Mouse (Mus musculus): ENCODE measurements at regions not wholly inside any gene's neighbourhood (a gene's known extent, or its start where the extent isn't known, plus 50 kb on each side); places are given as distances from the start of the nearest gene placed in this dataset.

GRCm38 (mm10) chr3:130894168-130894814 is 164.1 kb upstream of the Rpl34 start:
- in situ Hi-C loops (cut with MboI; ENCODE audit: unreplicated experiment in 2 of 2): loop anchor here (5.0 to 25.0 kb wide), 3 partner anchors 121 to 807 kb away; no protein-coding TSS in a partner anchor

- in situ Hi-C loops (cut with MboI; ENCODE audit: unreplicated experiment in 2 of 2): loop anchor here (5.0 to 25.0 kb wide), 3 partner anchors 123 to 804 kb away; no protein-coding TSS in a partner anchor
These were observed 161.1 kb upstream of the Rpl34 start for GRCm38 (mm10) chr3:130891310-130891709.

GRCm38 (mm10) chr3:130888587-130888986 is 158.4 kb upstream of the Rpl34 start:
- in situ Hi-C loops (cut with MboI; ENCODE audit: unreplicated experiment in 2 of 2): loop anchor here (5.0 to 25.0 kb wide), 6 partner anchors 64 to 801 kb away; no protein-coding TSS in a partner anchor

GRCm38 (mm10) chr3:130887540-130888312 is 157.5 kb upstream of the Rpl34 start:
- in situ Hi-C loops (cut with MboI; ENCODE audit: unreplicated experiment in 2 of 2): loop anchor here (5.0 to 25.0 kb wide), 6 partner anchors 63 to 800 kb away; no protein-coding TSS in a partner anchor

GRCm38 (mm10) chr3:130885974-130886373 is 155.8 kb upstream of the Rpl34 start:
- in situ Hi-C loops (cut with MboI; ENCODE audit: unreplicated experiment in 2 of 2): loop anchor here (5.0 to 25.0 kb wide), 6 partner anchors 61 to 799 kb away; no protein-coding TSS in a partner anchor

GRCm38 (mm10) chr3:130884393-130884792 is 154.2 kb upstream of the Rpl34 start:
- in situ Hi-C loops (cut with MboI; ENCODE audit: unreplicated experiment in 2 of 2): loop anchor here (10.0 to 25.0 kb wide), 3 partner anchors 60 to 797 kb away; no protein-coding TSS in a partner anchor

- in situ Hi-C loops (cut with MboI; ENCODE audit: unreplicated experiment in 2 of 2): loop anchor here (10.0 to 25.0 kb wide), 3 partner anchors 59 to 797 kb away; no protein-coding TSS in a partner anchor
These were observed 153.7 kb upstream of the Rpl34 start for GRCm38 (mm10) chr3:130883928-130884327.

- in situ Hi-C loops (cut with MboI; ENCODE audit: unreplicated experiment in 2 of 2): loop anchor here (10.0 to 25.0 kb wide), 3 partner anchors 59 to 796 kb away; no protein-coding TSS in a partner anchor
These were observed 153.1 kb upstream of the Rpl34 start for GRCm38 (mm10) chr3:130883319-130883718.

GRCm38 (mm10) chr3:130880482-130880881 is 150.3 kb upstream of the Rpl34 start:
- in situ Hi-C loops (cut with MboI; ENCODE audit: unreplicated experiment in 2 of 2): loop anchor here (10.0 to 25.0 kb wide), 3 partner anchors 56 to 793 kb away; no protein-coding TSS in a partner anchor

GRCm38 (mm10) chr3:130879463-130879862 is 149.3 kb upstream of the Rpl34 start:
- in situ Hi-C loops (cut with MboI; ENCODE audit: unreplicated experiment in 2 of 2): loop anchor here in 1 of 2 experiments (25.0 kb wide), 1 partner anchor 792 kb away; no protein-coding TSS in a partner anchor

GRCm38 (mm10) chr3:130878834-130879233 is 148.6 kb upstream of the Rpl34 start:
- in situ Hi-C loops (cut with MboI; ENCODE audit: unreplicated experiment in 2 of 2): loop anchor here in 1 of 2 experiments (25.0 kb wide), 1 partner anchor 792 kb away; no protein-coding TSS in a partner anchor

GRCm38 (mm10) chr3:130877981-130878380 is 147.8 kb upstream of the Rpl34 start:
- in situ Hi-C loops (cut with MboI; ENCODE audit: unreplicated experiment in 2 of 2): loop anchor here in 1 of 2 experiments (25.0 kb wide), 1 partner anchor 791 kb away; no protein-coding TSS in a partner anchor

- in situ Hi-C loops (cut with MboI; ENCODE audit: unreplicated experiment in 2 of 2): no loop called here
These were observed 143.5 kb upstream of the Rpl34 start for GRCm38 (mm10) chr3:130873745-130874144.

GRCm38 (mm10) chr3:130866952-130867632 is 136.9 kb upstream of the Rpl34 start:
- in situ Hi-C loops (cut with MboI; ENCODE audit: unreplicated experiment in 2 of 2): loop anchor here in 1 of 2 experiments (5.0 kb wide), 1 partner anchor 35 kb away; no protein-coding TSS in a partner anchor

GRCm38 (mm10) chr3:130864783-130865182 is 134.6 kb upstream of the Rpl34 start:
- in situ Hi-C loops (cut with MboI; ENCODE audit: unreplicated experiment in 2 of 2): loop anchor here in 1 of 2 experiments (5.0 kb wide), 1 partner anchor 32 kb away; no protein-coding TSS in a partner anchor

- in situ Hi-C loops (cut with MboI; ENCODE audit: unreplicated experiment in 2 of 2): no loop called here
These were observed 133.2 kb upstream of the Rpl34 start for GRCm38 (mm10) chr3:130863376-130863775.

- in situ Hi-C loops (cut with MboI; ENCODE audit: unreplicated experiment in 2 of 2): no loop called here
These were observed 130.1 kb upstream of the Rpl34 start for GRCm38 (mm10) chr3:130860315-130860714.

GRCm38 (mm10) chr3:130853866-130854265 is 123.7 kb upstream of the Rpl34 start:
- in situ Hi-C loops (cut with MboI; ENCODE audit: unreplicated experiment in 2 of 2): no loop called here

GRCm38 (mm10) chr3:130850766-130851308 is 120.6 kb upstream of the Rpl34 start:
- in situ Hi-C loops (cut with MboI; ENCODE audit: unreplicated experiment in 2 of 2): no loop called here

- in situ Hi-C loops (cut with MboI; ENCODE audit: unreplicated experiment in 2 of 2): no loop called here
These were observed 111.6 kb upstream of the Rpl34 start for GRCm38 (mm10) chr3:130841755-130842154.

Data from v-Abl transformed pro-B cells (cell line).